Mouse (Mus musculus) cerebellum, adult 11 months (tissue): ENCODE data around the gene Cnppd1.

Source experiments
- DNase-seq: peaks from one replicate; pipeline ENCODE4 v3.0.0; 2022

Cnppd1 gene

DNA sequence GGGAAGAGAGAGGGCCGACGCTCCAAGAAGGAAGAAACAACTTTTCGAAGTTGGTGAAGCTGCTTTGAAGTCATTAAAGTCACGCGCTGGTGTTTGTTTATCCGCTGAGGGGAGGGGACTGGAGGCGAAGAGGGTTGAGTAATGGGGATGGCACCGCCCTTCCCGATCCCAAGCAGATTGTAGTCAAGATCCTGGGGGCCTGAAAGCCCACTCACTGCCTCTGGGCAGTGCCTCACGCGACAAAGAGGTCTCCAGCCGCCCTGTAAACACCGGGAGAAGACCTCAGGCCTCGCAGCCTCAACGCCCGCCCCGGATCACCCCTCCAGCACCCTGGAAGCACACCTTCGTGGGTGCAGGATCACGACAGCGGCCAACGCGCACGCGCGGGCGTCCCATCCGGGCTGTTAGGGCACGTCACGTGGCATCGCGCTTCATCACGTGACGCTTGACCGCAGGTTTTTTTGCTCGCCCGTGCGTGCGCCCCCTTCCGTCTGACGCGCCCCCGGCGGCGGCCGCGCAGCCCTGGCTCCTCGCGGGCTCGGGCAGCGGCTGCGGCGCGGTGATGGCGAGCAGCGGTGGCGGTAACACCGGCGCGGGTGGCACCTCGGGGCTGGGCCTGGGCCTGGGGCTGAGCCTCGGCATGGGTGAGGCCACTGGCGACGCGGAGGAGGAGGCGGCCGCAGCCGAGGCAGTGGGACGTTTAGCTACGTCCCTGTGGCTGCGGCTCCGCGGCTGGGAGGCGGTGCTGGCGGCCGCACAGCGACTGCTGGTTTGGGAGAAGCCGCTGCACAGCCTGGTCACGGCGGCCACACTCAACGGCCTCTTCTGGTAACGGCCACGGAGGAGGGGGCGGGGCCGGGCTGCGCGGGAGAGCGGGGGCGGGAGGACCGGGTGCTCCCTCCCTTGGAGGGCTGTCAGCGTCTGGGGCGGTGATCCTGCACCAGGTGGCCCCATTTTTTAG is at the start of gene Cnppd1, which contains the start of gene Retreg2:
Cnppd1 (minus strand) TSS at position 411 of the 961 bp plus-strand sequence.
Retreg2 (plus strand) TSS at position 478 of the 961 bp plus-strand sequence.
- DNase-seq, result peak; percentile 96

DNA sequence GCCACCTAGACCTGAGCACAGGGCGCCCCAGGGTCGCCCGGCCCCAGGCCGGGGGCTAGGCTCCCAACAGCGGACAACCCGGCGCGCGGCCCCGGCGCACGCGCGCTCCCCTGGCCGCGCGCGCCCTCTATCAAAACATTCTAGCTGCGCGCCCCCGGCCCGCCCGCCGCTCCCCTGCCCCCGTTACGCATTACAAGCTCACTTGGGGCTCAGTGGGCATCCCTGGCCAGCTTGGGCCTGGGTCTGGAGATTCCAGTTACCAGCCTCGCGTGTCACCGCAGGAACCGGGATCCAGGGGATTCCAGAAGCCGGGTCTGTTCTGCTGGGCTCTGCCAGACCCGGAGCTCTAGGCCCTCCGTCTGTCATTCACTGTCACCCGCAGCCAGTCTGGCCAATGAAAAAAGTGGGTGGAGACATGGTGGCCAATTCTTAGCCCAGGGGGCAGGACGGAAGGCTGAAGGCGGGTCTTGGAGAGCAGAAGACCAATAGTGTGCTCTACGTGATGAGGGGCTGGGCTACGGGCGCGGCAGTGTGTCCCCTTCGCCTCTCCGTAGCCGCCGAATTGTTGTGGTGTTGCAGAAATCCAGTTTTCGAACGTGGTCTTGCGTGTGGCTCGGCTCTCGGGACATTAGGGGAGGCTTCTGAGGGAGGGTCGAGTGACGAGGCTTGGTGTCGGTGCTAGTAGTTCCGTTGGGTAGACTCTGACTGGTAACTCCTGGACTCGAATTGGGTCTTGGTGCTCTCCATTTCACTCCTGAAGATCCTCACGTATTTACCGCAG is 49.3 kb upstream of the Cnppd1 start, which contains the start of the genes Ankzf1 and Atg9a:
Ankzf1 (plus strand) TSS at position 530 of the 781 bp plus-strand sequence.
Atg9a (minus strand) TSS at position 575 of the 781 bp plus-strand sequence.
- peak; percentile 94 for DNase-seq

DNA sequence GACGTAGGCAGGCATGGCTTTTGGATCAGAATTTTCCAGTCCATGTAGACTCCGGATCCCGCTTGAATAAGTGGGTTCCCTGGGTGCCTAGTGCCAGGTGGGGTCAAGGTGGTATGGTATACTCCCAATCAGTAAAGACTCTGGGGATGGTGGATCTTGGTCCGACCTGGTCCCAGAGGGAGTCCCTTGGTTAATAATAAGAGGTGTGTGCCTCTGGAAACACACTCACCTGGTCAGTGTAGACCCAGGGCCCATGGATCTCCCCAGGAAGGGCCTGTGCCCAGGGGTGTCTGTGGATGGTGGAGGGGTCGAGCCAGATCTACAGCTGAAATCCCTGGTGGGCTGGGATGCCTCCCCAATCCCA is 48.7 kb upstream of the Cnppd1 start:
- no peak for DNase-seq

DNA sequence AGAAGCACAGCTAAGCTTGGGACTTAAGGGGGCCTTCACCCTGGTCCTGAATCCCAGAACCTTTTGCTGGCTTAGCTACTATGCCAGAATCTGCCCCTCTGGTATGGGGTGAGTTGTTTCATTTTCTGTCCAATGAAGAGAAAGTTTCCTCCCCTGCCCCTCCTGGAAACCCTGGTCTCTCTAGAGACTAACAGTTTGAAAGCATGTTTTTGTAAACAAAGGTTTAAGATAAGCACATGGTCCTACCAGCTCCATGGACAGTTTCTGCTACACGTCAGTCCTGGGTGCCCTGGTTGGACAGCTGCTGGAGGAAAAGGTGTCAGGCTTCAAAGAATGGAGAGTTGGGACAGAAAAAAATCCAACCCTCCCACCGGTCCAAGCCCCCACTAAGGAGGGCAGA is 48.1 kb upstream of the Cnppd1 start:
- DNase-seq, result no peak

DNA sequence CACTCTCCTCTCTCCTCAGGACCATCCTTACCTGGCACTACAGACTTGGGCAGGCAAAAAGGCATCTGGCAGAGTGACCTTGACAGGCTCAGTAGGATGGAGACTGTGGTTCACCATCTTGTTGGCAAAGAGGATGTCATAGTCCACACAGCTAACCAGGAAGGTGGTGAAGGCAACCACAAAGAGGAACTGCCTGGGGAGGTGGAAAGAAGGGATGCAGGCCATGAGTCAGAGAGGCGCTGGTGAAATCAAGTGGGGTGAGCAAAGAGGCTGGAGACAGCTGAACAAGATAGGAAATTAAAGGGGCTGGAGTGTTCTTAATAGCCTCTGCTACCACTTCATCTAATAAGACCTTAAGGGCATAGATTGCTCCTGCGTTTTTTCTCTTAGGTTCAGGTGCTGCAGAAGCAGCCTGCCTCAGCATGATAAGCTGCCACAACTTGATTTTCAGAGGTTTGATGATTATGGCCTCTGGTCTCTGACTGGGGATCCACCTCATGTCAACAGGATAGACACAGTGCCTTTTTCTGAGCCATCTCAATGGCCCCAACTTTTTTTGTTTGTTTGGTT is 45.5 kb upstream of the Cnppd1 start:
- DNase-seq, result no peak

DNA sequence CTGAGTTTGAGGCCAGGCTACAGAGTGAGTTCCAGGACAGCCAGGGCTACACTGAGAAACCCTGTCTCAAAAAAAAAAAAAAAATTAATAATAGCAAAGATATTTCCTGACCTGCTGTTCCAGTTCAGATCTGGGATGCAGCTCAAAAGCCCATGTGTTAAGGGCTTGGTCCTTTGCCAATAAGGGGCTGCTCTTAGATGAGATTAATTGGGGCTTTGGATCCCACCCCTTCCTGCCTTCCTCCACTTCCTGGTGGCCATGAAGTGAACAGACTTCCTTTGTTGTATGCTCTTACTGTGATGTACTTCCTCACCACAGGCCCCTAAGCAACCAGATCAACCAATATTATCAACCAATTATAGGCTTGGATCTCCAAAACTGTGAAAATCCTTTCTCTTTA is 44.6 kb upstream of the Cnppd1 start:
- DNase-seq, result no peak

DNA sequence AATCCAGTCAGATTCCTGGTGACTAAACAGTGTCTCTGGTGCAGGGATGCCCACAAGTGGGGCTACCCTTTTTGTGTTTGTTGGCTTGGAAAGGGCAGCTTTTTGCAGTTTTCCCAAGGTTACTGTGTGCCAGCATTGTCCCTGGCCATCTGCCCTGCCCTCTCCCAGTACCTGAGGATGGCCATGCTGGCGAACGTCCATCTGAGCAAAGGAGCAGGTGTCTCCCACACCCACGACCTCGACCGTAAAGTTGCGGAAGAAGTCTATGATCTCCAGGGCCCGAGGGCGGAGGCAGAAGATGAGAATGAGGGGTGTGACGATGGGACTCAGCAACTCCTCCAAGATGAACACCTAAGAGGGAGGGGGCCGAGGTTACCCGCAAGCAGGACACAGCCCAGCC is 43.0 kb upstream of the Cnppd1 start:
- no peak for DNase-seq

DNA sequence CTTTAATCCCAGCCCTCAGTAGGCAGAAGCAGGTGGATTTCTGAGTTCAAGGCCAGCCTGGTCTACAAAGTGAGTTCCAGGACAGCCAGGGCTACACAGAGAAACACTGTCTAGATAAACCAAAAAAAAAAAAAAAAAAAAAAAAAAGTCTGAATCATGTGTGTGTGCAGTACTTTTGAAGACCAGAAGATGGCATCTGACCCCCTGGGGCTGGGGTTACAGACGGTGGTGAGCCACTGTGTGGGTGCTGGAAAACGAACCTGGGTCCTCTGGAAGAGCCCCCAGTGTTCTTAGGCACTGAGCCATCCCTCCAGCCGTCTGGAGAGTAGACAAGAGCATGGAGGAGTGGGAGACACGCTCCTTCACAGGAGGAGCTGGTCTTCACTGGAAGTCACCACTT is 39.6 kb upstream of the Cnppd1 start:
- DNase-seq, result no peak

DNA sequence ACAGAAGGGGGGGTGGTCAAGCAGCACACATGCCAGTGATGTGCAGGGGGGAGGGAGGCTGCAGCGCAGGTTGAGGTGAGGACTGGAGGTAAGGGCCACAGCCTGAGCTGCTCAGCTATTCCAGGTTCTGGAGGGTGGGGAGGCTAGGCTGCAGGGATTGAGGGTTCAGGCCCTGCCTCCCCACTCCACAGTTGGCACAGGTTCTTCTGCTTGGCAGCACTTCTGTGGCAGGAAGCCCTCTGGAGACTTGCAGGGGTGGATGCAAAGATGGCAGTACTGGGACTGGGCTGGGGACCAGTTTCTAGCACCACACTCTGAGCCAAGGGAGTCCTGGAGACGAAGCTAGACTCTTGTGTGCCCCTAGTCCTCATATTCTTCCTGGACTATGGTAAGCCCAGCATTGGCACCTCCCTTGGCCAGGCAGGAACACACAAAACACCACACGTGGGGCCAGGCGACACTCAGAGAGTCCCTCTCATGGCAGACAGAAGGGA is 38.9 kb upstream of the Cnppd1 start:
- no peak for DNase-seq

DNA sequence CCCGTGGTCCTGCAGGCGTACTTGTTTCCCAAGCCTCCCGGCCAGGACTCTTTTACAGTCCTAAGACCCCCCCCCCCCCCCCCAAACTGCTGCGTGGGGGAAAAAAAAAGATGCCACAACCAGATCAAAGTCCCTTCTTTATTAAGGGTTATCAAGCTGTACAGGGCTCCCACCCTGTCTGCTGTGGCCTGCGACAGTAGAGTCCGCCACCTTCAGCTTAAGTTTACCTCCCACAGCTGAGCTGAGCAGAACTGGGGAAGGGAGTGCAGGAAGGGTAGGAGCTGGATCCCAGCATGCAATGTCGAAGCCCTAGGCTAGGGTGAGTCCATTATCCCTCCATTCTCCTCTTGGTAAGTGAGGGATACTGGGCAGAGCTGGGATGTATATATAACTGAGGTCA is 38.2 kb upstream of the Cnppd1 start:
- no peak for DNase-seq

DNA sequence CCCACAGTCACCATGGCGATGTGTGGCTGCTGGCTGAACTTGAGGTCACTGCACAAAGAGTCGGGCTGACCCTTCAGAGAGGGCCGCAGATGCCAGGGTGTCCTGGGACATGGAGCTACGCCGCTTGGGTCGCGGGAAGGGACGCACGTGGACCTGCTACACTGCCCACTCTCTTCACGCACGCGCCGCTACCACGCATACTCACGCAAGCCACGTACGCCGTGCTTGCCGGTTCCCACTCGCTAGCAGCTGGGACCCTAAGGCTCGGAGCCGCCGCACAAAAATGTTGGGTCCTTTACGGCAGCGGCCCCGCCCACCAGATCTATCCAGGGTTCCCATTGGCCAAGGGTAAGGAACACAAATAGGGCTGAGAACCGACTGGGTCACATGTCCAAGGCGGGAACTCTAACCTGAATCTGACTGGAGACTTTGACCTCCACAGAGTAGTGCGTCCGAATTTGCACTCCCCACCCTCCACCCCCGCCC is 37.6 kb upstream of the Cnppd1 start, which contains the start of gene Abcb6:
Abcb6 (minus strand) TSS at position 288 of the 486 bp plus-strand sequence.
- DNase-seq, result peak; percentile 79

DNA sequence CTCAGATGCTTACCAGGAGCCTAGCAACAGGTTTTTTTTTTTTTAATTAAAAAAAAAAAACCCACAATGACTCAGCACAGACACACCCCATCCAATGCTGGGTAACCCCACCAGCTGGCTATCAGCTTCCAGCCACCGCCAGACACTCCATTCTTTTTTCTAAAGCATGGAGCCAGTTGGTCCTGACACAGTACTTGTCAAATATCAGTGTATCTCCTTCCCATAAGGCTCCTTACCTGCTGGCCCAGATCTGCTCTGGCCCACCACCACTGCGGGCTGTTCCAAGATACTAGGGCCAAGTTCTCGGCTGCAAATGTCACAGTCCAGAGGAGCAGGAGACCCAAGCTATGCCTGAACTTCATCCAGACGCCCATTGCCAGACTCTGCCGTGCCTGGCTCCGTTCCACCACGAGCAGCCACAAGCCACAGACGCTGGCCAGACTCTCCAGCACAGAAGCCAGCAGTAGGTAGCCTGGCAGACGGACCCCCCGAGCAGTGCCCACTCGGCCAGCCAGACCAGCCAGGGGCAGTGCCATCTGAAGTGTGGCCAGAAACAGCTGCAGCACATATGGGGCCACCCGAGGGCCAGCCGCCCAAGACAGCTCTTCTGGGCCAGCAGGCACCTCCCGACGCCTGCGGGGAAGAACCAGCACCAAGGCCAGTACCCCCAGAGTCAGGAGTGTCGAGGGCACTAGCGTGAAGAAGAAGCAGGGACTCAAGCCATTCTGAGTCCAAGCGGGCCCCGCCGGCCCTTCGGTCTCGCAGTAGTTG is 37.0 kb upstream of the Cnppd1 start:
- DNase-seq, result peak; percentile 54

DNA sequence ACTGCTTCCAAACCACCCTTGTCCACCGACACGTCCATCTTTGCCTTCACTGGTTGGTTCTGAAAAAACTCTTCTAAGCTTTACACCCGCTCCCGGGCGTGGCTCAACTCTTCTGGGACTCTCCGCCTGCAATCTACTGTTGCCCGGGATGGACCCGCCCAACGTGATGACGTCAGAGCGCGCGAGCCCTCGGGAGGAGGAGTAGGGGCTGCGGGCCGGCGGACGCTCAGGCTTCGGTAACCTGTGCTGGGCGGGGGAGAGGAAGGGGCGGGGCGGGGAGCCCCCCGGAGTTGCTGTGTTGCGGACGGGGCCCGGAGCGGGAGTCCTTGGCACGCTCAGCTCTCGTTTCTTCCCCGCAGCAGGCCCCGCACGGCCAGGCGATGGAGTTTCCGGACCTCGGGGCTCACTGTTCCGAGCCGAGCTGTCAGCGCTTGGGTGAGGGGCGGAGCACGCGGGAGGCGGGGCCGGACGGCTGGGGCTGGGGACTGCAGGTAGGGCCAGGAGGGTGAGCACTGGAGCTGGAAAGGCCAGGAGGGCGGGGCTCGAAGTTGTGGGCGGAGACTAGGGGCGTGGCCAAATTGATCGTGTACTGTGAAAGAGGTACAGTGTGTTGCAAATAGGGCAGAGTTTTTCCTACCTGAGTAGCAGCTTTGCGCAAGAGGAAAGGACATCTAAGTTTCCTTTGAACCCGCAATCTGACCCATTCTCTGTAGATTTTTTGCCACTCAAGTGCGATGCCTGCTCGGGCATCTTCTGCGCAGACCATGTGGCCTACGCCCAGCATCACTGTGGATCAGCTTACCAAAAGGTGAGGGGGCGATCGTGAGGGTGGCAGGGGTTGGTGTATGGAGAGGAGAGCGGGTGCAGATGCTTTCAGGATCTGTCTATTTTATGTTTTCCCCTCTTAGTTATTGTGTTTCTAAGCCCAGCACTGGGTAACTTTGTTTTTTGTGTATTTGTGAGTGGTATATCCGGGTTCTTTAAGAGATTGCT is 26.3 kb upstream of the Cnppd1 start, which contains the start of gene Zfand2b:
Zfand2b (plus strand) TSS at position 175 of the 993 bp plus-strand sequence.
- DNase-seq, result peak; percentile 96

DNA sequence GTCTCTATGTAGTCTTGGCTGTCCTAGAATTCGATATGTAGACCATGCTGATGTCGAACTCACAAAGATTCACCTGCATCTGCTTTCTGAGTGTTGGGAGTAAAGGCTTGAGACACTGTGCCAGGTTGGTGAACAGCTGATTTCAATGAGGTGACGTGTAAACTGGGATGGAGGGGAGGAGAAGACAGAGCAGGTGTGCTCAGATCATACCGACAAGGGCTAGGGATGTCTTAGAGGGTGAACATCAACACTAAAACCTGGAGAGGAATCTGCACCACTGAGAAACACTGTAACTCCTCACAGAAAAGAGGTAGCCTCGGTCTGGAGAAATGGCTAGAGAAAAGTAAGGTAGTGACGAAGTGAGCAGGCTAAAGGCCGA is 25.6 kb upstream of the Cnppd1 start:
- DNase-seq, result no peak

DNA sequence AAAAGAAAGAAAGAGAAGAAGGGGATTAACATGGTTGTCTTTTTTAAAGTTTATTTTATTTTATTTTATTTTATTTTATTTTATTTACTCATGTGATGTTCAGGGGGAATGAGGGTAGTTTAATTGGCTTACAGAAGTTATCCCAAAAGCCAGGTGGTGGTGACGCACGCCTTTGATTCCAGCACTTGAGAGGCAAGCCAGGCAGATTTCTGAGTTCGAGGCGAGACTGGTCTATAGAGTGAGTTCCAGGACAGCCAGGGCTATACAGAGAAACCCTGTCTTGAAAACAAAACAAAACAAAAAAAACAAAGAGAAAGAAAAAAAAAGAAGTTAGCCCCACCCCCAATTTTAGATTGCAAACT is 17.7 kb upstream of the Cnppd1 start:
- DNase-seq, result no peak

DNA sequence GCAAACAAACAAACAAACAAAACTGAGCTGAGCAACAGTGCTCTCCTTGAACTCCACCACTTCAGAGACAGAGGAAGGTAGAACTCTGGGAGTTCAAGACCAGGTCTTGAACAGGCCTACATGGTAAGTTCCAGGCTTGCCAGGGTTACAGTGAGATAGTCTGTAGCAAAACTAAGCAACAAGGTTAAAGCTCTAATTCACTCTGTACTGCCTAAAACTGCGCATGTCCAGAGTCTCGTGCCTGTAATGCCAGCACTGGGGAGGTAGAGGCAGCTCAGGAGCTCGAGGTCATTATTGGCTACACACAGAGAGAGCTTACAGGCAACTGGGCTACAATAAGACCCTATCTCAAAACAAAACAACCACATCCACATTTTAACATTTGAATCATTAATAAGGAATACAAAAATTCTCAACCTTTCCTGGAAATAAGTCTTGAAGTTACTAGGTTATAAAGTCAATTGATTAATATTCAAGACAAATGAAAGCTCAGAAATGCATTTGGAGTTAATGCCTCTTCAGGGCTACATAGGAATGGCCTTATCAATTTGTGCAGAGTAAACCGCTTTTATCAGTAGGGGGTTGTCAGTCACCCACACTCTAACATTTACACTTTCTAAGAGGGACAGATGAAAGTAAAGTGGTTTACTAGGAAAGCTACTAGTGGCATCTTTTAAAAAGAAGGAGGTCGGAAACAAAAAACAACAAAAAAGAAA is 17.2 kb upstream of the Cnppd1 start:
- DNase-seq, result no peak

DNA sequence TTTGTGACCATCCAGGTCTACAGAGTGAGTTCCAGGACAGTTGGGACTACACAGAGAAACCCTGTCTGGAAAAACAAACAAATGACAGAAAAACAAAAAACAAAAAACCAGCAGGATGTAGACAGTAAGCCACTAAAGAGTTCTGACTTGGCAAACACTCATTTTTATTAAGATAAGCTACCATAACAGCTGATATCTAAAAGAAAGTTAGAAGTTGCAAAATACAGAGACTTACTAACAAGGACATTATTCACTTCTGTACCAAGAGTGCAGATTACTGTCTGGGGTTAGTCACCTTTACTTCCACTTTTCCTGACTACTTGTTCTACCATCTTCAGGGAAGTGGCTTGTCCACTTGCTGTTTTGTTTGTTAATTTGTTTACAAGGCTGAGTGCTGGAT is 16.5 kb upstream of the Cnppd1 start:
- DNase-seq, result no peak

DNA sequence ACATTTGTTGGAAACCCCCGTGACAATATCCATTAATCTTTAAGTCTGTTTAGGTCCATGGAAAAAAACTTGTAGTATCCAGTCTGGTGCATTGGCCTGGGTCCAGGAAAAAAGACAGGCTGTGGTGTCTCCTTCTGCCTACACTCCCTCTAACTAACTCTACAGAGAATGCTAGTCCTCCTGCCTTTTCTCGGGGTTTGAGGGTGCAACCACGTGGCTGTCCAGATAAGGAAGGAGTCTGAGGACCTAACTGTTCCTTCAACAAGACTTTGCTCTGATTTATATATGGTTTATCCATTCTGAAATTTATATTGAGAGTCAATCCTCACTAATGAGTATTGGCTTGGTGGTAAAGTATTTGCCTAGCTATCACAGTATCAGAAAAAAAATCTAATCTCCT is 13.3 kb upstream of the Cnppd1 start:
- DNase-seq, result no peak

DNA sequence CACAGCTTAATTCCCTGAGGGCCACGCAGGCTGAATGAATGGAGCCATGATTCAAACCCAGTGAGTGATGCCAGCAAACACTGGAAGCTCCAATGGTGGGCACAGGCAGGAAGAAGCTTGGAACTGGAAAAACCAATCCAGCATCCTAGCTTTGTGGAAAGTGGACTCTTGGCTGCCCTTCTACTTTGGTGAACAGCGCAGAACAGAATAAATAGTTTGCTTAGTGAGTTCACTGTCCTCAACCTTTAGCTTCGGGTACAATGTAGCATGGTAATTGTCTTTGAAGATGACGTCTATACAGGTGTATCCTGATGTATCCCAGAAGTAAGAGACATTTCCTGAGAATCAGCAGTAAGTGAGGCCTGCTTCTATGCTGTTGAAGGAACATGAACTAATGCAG is 6.2 kb upstream of the Cnppd1 start:
- no peak for DNase-seq
